Mouse (Mus musculus): ENCODE results near the gene Morc3.

- TF ChIP-seq POLR2A (IDR thresholded peaks at IDR 0.05; ENCODE audit: borderline replicate concordance, extremely low read depth, low read depth, low read length) = no peak
- peak; percentile 75 for TF ChIP-seq CTCF (IDR thresholded peaks at IDR 0.05; ENCODE audit: insufficient read depth, low read length)
Observed at GRCm38 (mm10) chr16:93917712-93918678, 86.1 kb downstream of the Morc3 start.

All from lung, adult 2 months (tissue).